Mouse (Mus musculus) kidney, adult 2 months (tissue): ENCODE measurements at regions not wholly inside any gene's neighbourhood (a gene's known extent, or its start where the extent isn't known, plus 50 kb on each side); places are given as distances from the start of the nearest gene placed in this dataset.
A peak's percentile ranks its signal among the peaks of the same experiment; 100 is the strongest.
"Not testable (repeated sequence)": the region's sequence is repeated elsewhere in the genome, so short reads cannot be mapped to it uniquely, and the experiment has no call there.

Experiments
- DNase-seq: peaks from one replicate; pipeline ENCODE4 v3.0.0; 2021
- H3K27ac ChIP-seq: fragments of 200-500 bp; 2 replicates; pipeline ENCODE4 v1.5.1; 2012; ENCODE audit warnings: low read depth, low read length, control low read depth, inconsistent platforms; ENCODE audit not compliant: insufficient read depth
- H3K27me3 ChIP-seq: fragments of 200-500 bp; replicated peaks from 2 replicates; pipeline ENCODE4 v1.6.1; 2012; ENCODE audit warnings: mild to moderate bottlenecking, moderate library complexity, low read length, inconsistent platforms; ENCODE audit not compliant: control insufficient read depth, insufficient read depth
- H3K36me3 ChIP-seq: fragments of 200-500 bp; 2 replicates; pipeline ENCODE4 v1.6.1; 2012; ENCODE audit warnings: mild to moderate bottlenecking, moderate library complexity, low read length, inconsistent platforms; ENCODE audit not compliant: control insufficient read depth, insufficient read depth
- H3K4me1 ChIP-seq: fragments of 200-500 bp; 2 replicates; pipeline ENCODE4 v1.6.1; 2011; ENCODE audit warnings: low read length; ENCODE audit not compliant: control insufficient read depth, insufficient read depth
- H3K4me3 ChIP-seq: fragments of 200-500 bp; 2 replicates; pipeline ENCODE4 v1.5.1; 2011; ENCODE audit warnings: mild to moderate bottlenecking, low read depth, low read length, control low read depth; ENCODE audit not compliant: insufficient read depth
- CTCF ChIP-seq: fragments of 200-500 bp; conservative IDR thresholded peaks from 2 replicates; pipeline ENCODE4 v1.5.1; 2011; ENCODE audit warnings: low read depth, mild to moderate bottlenecking, control low read depth, low read length, moderate library complexity, mixed read lengths; ENCODE audit not compliant: insufficient read depth, insufficient read length
- POLR2A ChIP-seq: fragments of 200-500 bp; IDR thresholded peaks from one replicate; pipeline ENCODE4 v1.6.1; 2011; ENCODE audit warnings: low read depth, low read length, control low read depth
- WGBS: fragments of 180-500 bp; shearing (Covaris S2); methylation state at CpG from one replicate; pipeline ENCODE4 v1.1.7; 2018; 5-methylcytosine and 5-hydroxymethylcytosine counted together

DNA sequence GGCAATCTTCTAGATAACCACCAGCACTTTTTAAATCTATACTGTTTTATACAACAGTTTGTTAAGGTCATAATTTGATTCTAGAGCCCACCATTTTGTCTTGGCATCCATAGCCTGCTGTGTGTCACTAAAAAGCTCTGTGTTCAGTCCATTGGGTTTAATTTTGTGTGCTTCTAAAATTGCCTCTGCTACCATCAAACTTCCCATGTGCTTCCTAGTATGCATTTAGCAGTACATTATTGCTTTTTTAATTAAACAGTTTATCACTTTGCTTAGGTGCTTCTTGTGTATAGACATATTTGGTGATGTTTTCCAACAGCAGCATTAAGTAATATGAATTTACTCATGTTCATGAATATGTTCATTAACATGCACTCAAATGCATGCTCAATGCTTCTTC lies 102.4 kb upstream of the Egfr start:
- no peak overlapping the region for H3K27ac ChIP-seq
- no peaks in the 10 kb centered on the region for H3K27me3 ChIP-seq
- no peak overlapping the region for H3K4me3 ChIP-seq
- no peak for DNase-seq
- TF ChIP-seq POLR2A (no peak), CTCF (no peak)
- no peaks in the 10 kb centered on the region for H3K4me1 ChIP-seq
- no peaks in the 10 kb centered on the region for H3K36me3 ChIP-seq

DNA sequence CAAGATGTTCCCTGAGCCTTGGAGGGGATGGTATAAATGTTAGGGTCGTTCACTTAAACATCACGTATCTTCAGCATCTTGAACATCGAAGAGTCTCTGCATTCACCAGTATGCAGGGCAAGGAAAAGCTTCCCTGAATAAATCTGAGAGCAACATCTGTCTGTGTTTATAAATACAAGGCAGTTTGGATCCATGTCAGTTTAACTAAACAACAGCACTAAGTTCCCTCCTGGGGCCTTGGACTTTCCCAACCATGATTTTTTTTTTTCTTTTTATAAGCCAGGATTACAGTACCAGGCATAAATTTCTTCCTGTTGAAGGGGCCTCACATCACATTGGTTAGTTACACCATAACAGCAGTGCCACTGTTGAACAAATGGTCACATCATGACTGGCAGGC lies 88.2 kb upstream of the Egfr start:
- WGBS = 93% methylated on average over 3 of the region's 3 CpGs

GRCm38 (mm10) chr11:16669453-16670251 lies 82.4 kb upstream of the Egfr start:
- no peak for DNase-seq
- no peaks in the 10 kb centered on the region for H3K4me1 ChIP-seq
- 89% methylated on average over 4 of the region's 4 CpGs for WGBS
- no peak overlapping the region for H3K27ac ChIP-seq
- TF ChIP-seq POLR2A (no peak), CTCF (no peak)
- H3K4me3 ChIP-seq = no peak overlapping the region
- no peaks in the 10 kb centered on the region for H3K27me3 ChIP-seq
- no peaks in the 10 kb centered on the region for H3K36me3 ChIP-seq

More for the DNA sequence above, 88.2 kb upstream of the Egfr start:
- Histone ChIP-seq H3K27ac (no peak overlapping the region), H3K36me3 (no peaks in the 10 kb centered on the region), H3K4me1 (no peaks in the 10 kb centered on the region), H3K4me3 (no peak overlapping the region), H3K27me3 (no peaks in the 10 kb centered on the region)
- no peak for DNase-seq
- TF ChIP-seq POLR2A (no peak), CTCF (no peak)

GRCm38 (mm10) chr11:16670282-16670681 lies 81.7 kb upstream of the Egfr start:
- WGBS = 68% methylated on average over 1 of the region's 1 CpGs
- TF ChIP-seq CTCF (no peak), POLR2A (no peak)
- no peaks in the 10 kb centered on the region for H3K36me3 ChIP-seq
- no peak overlapping the region for H3K4me3 ChIP-seq
- H3K4me1 ChIP-seq = no peaks in the 10 kb centered on the region
- DNase-seq = no peak
- H3K27me3 ChIP-seq = no peaks in the 10 kb centered on the region
- no peak overlapping the region for H3K27ac ChIP-seq

GRCm38 (mm10) chr11:16675951-16676350 lies 76.1 kb upstream of the Egfr start:
- not testable (repeated sequence) for H3K27ac ChIP-seq, H3K4me1 ChIP-seq, DNase-seq, H3K4me3 ChIP-seq, H3K27me3 ChIP-seq, H3K36me3 ChIP-seq
- WGBS = 70% methylated on average over 1 of the region's 1 CpGs

GRCm38 (mm10) chr11:16683538-16683937 lies 68.5 kb upstream of the Egfr start:
- no peak overlapping the region for H3K4me3 ChIP-seq
- DNase-seq = peak; percentile 74
- H3K27me3 ChIP-seq = no peaks in the 10 kb centered on the region
- H3K4me1 ChIP-seq = peaks cover 5% of the 10 kb centered on the region; the same call in 1 of the 2 replicates
- peak overlapping the region; percentile 96 for H3K27ac ChIP-seq
- no peak for TF ChIP-seq CTCF
- no peak for TF ChIP-seq POLR2A
- no peaks in the 10 kb centered on the region for H3K36me3 ChIP-seq
- 40% methylated on average over 1 of the region's 1 CpGs for WGBS

DNA sequence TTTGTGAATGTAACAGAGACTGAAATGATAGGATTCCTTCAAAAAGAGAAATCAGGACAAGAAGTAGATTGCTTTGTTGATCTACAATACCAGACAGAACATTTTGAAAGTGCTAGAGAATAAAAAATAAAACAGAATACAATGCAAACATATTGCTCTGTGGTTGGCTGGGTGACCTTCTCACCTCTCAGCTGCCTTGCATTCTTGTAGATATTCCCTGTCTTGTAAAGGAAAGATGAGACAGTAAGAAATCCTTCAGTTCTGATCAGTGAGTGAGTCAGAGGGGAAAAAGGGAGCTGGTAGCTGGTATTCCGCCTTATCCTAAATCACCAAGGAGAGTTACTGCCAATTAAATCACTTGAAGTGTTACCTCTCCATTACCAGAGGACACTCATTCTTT lies 56.4 kb upstream of the Egfr start:
- Histone ChIP-seq H3K27me3 (no peaks in the 10 kb centered on the region), H3K27ac (no peak overlapping the region), H3K4me3 (no peak overlapping the region), H3K36me3 (no peaks in the 10 kb centered on the region), H3K4me1 (peaks cover 4% of the 10 kb centered on the region; the same call in 1 of the 2 replicates)
- WGBS = 90% methylated on average over 1 of the region's 1 CpGs
- no peak for TF ChIP-seq POLR2A
- TF ChIP-seq CTCF = no peak
- no peak for DNase-seq

DNA sequence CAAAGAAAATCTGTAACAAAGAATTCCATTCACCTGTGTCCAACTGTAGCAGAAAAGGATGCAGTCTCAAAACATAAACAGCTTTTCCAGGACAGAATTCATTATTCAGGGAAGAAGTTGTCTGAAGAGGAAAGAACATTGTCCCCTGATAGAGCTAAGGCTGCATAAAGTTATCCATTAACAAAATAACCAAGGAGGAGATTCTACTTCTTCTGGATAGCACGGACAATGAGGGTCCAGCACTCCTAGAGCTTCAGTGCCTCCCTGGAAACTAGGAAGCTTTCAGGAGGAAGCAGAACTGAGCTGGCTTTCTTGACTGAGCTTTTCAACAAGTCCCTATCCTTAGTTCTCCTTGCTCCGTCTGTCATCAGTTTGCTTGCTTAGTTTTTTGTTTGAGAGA lies 55.2 kb upstream of the Egfr start:
- H3K27ac ChIP-seq = no peak overlapping the region
- no peaks in the 10 kb centered on the region for H3K27me3 ChIP-seq
- DNase-seq = peak; percentile 23
- H3K4me3 ChIP-seq = no peak overlapping the region
- H3K36me3 ChIP-seq = no peaks in the 10 kb centered on the region
- H3K4me1 ChIP-seq = peaks cover 4% of the 10 kb centered on the region; the same call in 1 of the 2 replicates
- no peak for TF ChIP-seq POLR2A
- no peak for TF ChIP-seq CTCF
- WGBS = 54% methylated on average over 2 of the region's 2 CpGs
